ENCODE assay signal across 25 mouse cellular contexts in the genomic region with DNA sequence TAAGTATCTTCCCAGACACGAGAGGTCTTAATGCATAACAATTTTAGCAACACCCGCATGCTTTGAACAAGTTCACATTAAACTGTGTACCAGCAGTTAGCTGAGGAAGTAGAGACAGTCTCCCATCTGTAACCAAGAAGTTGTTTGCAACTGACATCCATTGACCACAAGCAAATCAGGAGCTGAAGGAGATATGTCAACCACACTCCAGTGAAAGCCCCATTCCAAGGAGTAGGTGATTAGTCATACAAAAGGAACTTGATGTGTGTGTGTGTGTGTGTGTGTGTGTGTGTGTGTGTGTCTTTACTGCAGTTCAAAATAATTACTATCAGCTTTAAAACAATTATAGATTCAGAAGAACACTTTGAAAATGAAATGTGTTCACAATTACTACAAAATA.
DNase-seq lines count a peak whose midpoint lies in the region; ATAC-seq and TF ChIP-seq lines count a peak whose summit lies in the region.
"Had no signal": no experiment of that assay in that cellular context is flagged by ENCODE, and none has a peak within 500 bp of the region (broad histone marks: within the 10 kb centered on the region; RNA-seq: fewer than 3 reads in every experiment).

No protein-coding gene starts in this region.

- TF ChIP-seq CTCF in MEL (IDR thresholded peaks at IDR 0.05 in 2 of 3, conservative IDR thresholded peaks at IDR 0.05 in 1 of 3; ENCODE audit: control insufficient read depth in 1 of 3, insufficient read depth in 1 of 3, low read depth in 2 of 3, low read length in 3 of 3, poor library complexity in 1 of 3, severe bottlenecking in 1 of 3): no peak
- TF ChIP-seq CTCF in stomach, postnatal 0 days (IDR thresholded peaks at IDR 0.05; ENCODE audit: low read depth): no peak

- TF ChIP-seq POLR2A in MEL (IDR thresholded peaks at IDR 0.05; ENCODE audit: control insufficient read depth in 1 of 2, insufficient read depth in 1 of 2, low read depth in 1 of 2, low read length in 2 of 2, poor library complexity in 1 of 2): no peak

- H3K79me2 ChIP-seq in MEL (ENCODE audit: control insufficient read depth, insufficient read depth, low read length, poor library complexity): no peaks in the 10 kb centered on the region

- H3K9ac ChIP-seq in MEL (ENCODE audit: control insufficient read depth, low read depth, low read length, poor library complexity, severe bottlenecking): no peak overlapping the region
- H3K9ac ChIP-seq in stomach, postnatal 0 days (ENCODE audit: low read length): no peak overlapping the region
- H3K9ac ChIP-seq: embryonic facial prominence, embryonic 13.5 days; embryonic facial prominence, embryonic 15.5 days; forebrain, embryonic 12.5 days; forebrain, postnatal 0 days had no signal

- peaks cover 13 to 18% of the 10 kb centered on the region in 2 experiments for H3K4me1 ChIP-seq in MEL (ENCODE audit: control insufficient read depth in 1 of 2, insufficient read depth in 2 of 2, low read length in 2 of 2)
- H3K4me1 ChIP-seq in stomach, postnatal 0 days (replicated peaks; ENCODE audit: control insufficient read depth, insufficient read depth): no peaks in the 10 kb centered on the region
- H3K4me1 ChIP-seq: embryonic facial prominence, embryonic 13.5 days; embryonic facial prominence, embryonic 15.5 days; forebrain, embryonic 10.5 days; forebrain, embryonic 12.5 days had no signal

- H3K9me3 ChIP-seq in MEL (replicated peaks; ENCODE audit: insufficient read depth, low read length): no peaks in the 10 kb centered on the region
- no peaks in the 10 kb centered on the region for H3K9me3 ChIP-seq in stomach, postnatal 0 days (ENCODE audit: control insufficient read depth, low read length)
- H3K9me3 ChIP-seq: embryonic facial prominence, embryonic 13.5 days; embryonic facial prominence, embryonic 15.5 days; forebrain, embryonic 10.5 days; forebrain, embryonic 12.5 days had no signal

- H3K36me3 ChIP-seq in MEL (ENCODE audit: control insufficient read depth in 1 of 2, insufficient read depth in 2 of 2, low read length in 2 of 2): peaks cover 0 to 35% of the 10 kb centered on the region in 2 experiments; a peak in 2 of 4 replicates
- no peaks in the 10 kb centered on the region for H3K36me3 ChIP-seq in stomach, postnatal 0 days (ENCODE audit: control insufficient read depth, insufficient read depth, low read length)
- H3K36me3 ChIP-seq: embryonic facial prominence, embryonic 13.5 days; embryonic facial prominence, embryonic 15.5 days; forebrain, embryonic 10.5 days; forebrain, embryonic 12.5 days; G1E had no signal

- H3K4me2 ChIP-seq in stomach, postnatal 0 days (replicated peaks; ENCODE audit: low read depth): no peak overlapping the region
- H3K4me2 ChIP-seq: embryonic facial prominence, embryonic 13.5 days; embryonic facial prominence, embryonic 15.5 days; forebrain, embryonic 12.5 days had no signal

- no peaks in the 10 kb centered on the region for H3K27me3 ChIP-seq in MEL (ENCODE audit: control insufficient read depth in 1 of 2, insufficient read depth in 2 of 2, low read length in 2 of 2)
- no peaks in the 10 kb centered on the region for H3K27me3 ChIP-seq in stomach, postnatal 0 days (ENCODE audit: control insufficient read depth, insufficient read depth, low read length)
- H3K27me3 ChIP-seq: CH12.LX; embryonic facial prominence, embryonic 13.5 days; embryonic facial prominence, embryonic 15.5 days; forebrain, embryonic 12.5 days had no signal

- no peak for TF ChIP-seq RAD21 in MEL (IDR thresholded peaks at IDR 0.05; ENCODE audit: low read depth, low read length)

- peak in 1 of 2 experiments; percentile 76; a peak in 2 of 4 replicates for TF ChIP-seq EP300 in MEL (IDR thresholded peaks at IDR 0.05; ENCODE audit: low read depth in 1 of 2, low read length in 2 of 2)
- no peak for TF ChIP-seq EP300 in stomach, postnatal 0 days (optimal IDR thresholded peaks at IDR 0.05)

- peak; percentile 20 for DNase-seq in 3134 (ENCODE audit: extremely low read depth, insufficient read length, low spot score)
- DNase-seq in MEL (ENCODE audit: low read depth, low spot score): peak; percentile 55
- DNase-seq in Muller cell, postnatal 12 days (ENCODE audit: inconsistent ontology term): peak; percentile 36
- DNase-seq in adrenal gland, adult 2 months: no peak
- no peak for DNase-seq in stomach, postnatal 0 days (ENCODE audit: low spot score)
- DNase-seq: adrenal gland, adult 8-10 months; adrenal gland, postnatal 14 days; adrenal gland, postnatal 36 days; B cell, adult 2 months; cerebellum, adult 11-12 months; cerebellum, adult 2 months; cerebellum, adult 9-10 months; cerebellum, postnatal 14 days; cerebellum, postnatal 36 days; embryo, embryonic 11 days; forebrain, postnatal 0 days had no signal

- H3K27ac ChIP-seq in MEL (ENCODE audit: control insufficient read depth, low read depth, low read length): no peak overlapping the region
- no peak overlapping the region for H3K27ac ChIP-seq in stomach, postnatal 0 days (replicated peaks)
- H3K27ac ChIP-seq: embryonic facial prominence, embryonic 13.5 days; embryonic facial prominence, embryonic 15.5 days; forebrain, embryonic 10.5 days; forebrain, embryonic 12.5 days had no signal

- ATAC-seq in stomach, postnatal 0 days (ENCODE audit: low FRiP score, low TSS enrichment): no peak
- ATAC-seq: CD4-positive, CD25-positive, alpha-beta regulatory T cell, adult 4 months; forebrain, embryonic 14.5 days; forebrain, postnatal 0 days had no signal

- 82% methylated on average over 2 of the region's 2 CpGs for WGBS in stomach, postnatal 0 days

- H3K4me3 ChIP-seq in MEL (ENCODE audit: control insufficient read depth in 1 of 2, insufficient read depth in 1 of 2, low read depth in 2 of 2, low read length in 2 of 2): no peak overlapping the region
- no peak overlapping the region for H3K4me3 ChIP-seq in stomach, postnatal 0 days (ENCODE audit: low read depth, low read length)
- H3K4me3 ChIP-seq: embryonic facial prominence, embryonic 13.5 days; embryonic facial prominence, embryonic 15.5 days; erythroblast, embryonic 14.5 days; forebrain, embryonic 10.5 days; forebrain, embryonic 12.5 days had no signal

TF ChIP-seq in MEL, 35 proteins besides CTCF, POLR2A, EP300 and RAD21:
- TF ChIP-seq TAL1 (IDR thresholded peaks at IDR 0.05; ENCODE audit: low read length): no peak
- TF ChIP-seq UBTF (IDR thresholded peaks at IDR 0.05; ENCODE audit: borderline replicate concordance, insufficient read depth, low read depth, low read length): no peak
- no peak for TF ChIP-seq MAFK (IDR thresholded peaks at IDR 0.05; ENCODE audit: borderline replicate concordance, low read depth, low read length)
- peak; percentile 57; the same call in 1 of the 2 replicates for TF ChIP-seq RCOR1 (IDR thresholded peaks at IDR 0.05; ENCODE audit: low read depth, low read length)
- TF ChIP-seq E2F4 (IDR thresholded peaks at IDR 0.05; ENCODE audit: borderline replicate concordance, low read depth, low read length): no peak
- TF ChIP-seq MAZ (IDR thresholded peaks at IDR 0.05; ENCODE audit: low read depth, low read length): no peak
- 0 out of 2 replicates have a peak, but pooled peaks have one; percentile 17 for TF ChIP-seq TCF12 (IDR thresholded peaks at IDR 0.05; ENCODE audit: low read depth, low read length)
- TF ChIP-seq SIN3A (IDR thresholded peaks at IDR 0.05; ENCODE audit: low read length): peak; percentile 18; the same call in 1 of the 2 replicates
- peak; percentile 64 for TF ChIP-seq ETS1 (IDR thresholded peaks at IDR 0.05; ENCODE audit: low read depth, low read length)
- TF ChIP-seq GATA1 (IDR thresholded peaks at IDR 0.05; ENCODE audit: low read depth, low read length): 0 out of 2 replicates have a peak, but pooled peaks have one; percentile 28
- no peak for TF ChIP-seq MXI1 (IDR thresholded peaks at IDR 0.05; ENCODE audit: low read depth, low read length)
- TF ChIP-seq POLR2AphosphoS5 (IDR thresholded peaks at IDR 0.05; ENCODE audit: borderline replicate concordance, low read depth, low read length): no peak
- 0 out of 2 replicates have a peak, but pooled peaks have one; percentile 21 for TF ChIP-seq TBP (IDR thresholded peaks at IDR 0.05; ENCODE audit: low read depth, low read length)
- no peak for TF ChIP-seq SMC3 (IDR thresholded peaks at IDR 0.05; ENCODE audit: low read depth, low read length)
- no peak for TF ChIP-seq NRF1 (IDR thresholded peaks at IDR 0.05; ENCODE audit: insufficient read depth, low read depth, low read length, poor library complexity, severe bottlenecking)
- no peak for TF ChIP-seq CHD2 (IDR thresholded peaks at IDR 0.05; ENCODE audit: low read length)
- TF ChIP-seq BHLHE40 (IDR thresholded peaks at IDR 0.05; ENCODE audit: borderline replicate concordance, low read depth, low read length): no peak
TF ChIP-seq in MEL: peak in this region for 6.

Comparison
In these comparisons a context has a peak if more than half of its experiments do, and no peak if none do; other contexts are left out.
1. DNase-seq: peak in 3134 (single experiment), MEL (single experiment) and Muller cell, postnatal 12 days (single experiment); none in adrenal gland, adult 2 months (single experiment) and stomach, postnatal 0 days (single experiment).